Comparison of ENCODE assay signal across 9 mouse cellular contexts in the genomic region with DNA sequence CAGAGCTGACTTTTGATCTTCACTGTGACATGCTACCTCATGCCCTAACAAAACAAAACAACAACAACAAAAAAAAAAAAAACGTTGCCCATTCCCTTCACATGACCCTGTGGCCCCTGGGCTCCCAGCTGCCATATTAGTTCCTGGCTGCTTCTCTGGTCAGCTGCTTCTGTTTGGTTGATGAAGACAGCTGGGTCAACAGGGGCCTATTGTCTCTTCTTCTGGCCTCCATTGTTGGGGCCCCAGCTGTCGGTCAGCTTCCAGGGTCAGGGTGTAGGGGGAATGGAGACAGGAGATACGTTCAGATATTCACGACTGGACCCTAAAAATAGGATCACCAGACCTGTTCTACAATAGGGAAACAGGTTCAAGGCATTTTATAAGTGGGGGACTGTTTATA. TPM values are rescaled to one million over a fixed set of nuclear protein-coding genes. Genes with fewer than 3 reads are reported as not detected.
DNase-seq lines count a peak whose midpoint lies in the region; ATAC-seq and TF ChIP-seq lines count a peak whose summit lies in the region.
"Had no signal": no experiment of that assay in that cellular context is flagged by ENCODE, and none has a peak within 500 bp of the region (broad histone marks: within the 10 kb centered on the region; RNA-seq: fewer than 3 reads in every experiment).

No protein-coding gene starts in this region.

- peak overlapping the region; percentile 94 for H3K27ac ChIP-seq in heart, embryonic 10.5 days
- no peak overlapping the region for H3K27ac ChIP-seq in testis, adult 2 months (ENCODE audit: control insufficient read depth, insufficient read depth, low read depth, low read length)
- H3K27ac ChIP-seq in liver, embryonic 14.5 days = peak overlapping the region; percentile 8

- no peak for TF ChIP-seq CTCF in testis, adult 2 months (IDR thresholded peaks at IDR 0.05; ENCODE audit: control insufficient read depth, insufficient read depth, insufficient replicate concordance, low read depth, low read length)
- no peak for TF ChIP-seq CTCF in liver, embryonic 14.5 days (IDR thresholded peaks at IDR 0.05; ENCODE audit: low read depth)

- no peak for TF ChIP-seq POLR2A in testis, adult 2 months (IDR thresholded peaks at IDR 0.05; ENCODE audit: control insufficient read depth, low read depth, low read length)

- H3K27me3 ChIP-seq in heart, embryonic 10.5 days (ENCODE audit: insufficient read depth, poor library complexity, severe bottlenecking) = peaks cover 38% of the 10 kb centered on the region
- H3K27me3 ChIP-seq in testis, adult 2 months (ENCODE audit: control insufficient read depth, insufficient read depth, low read length) = no peaks in the 10 kb centered on the region
- H3K27me3 ChIP-seq in liver, embryonic 14.5 days (ENCODE audit: control insufficient read depth, insufficient read depth, low read length) = no peaks in the 10 kb centered on the region; the same call in 1 of the 2 replicates

- H3K4me1 ChIP-seq in heart, embryonic 10.5 days = peaks cover 66% of the 10 kb centered on the region
- H3K4me1 ChIP-seq in testis, adult 2 months (ENCODE audit: control insufficient read depth, insufficient read depth, low read length) = peaks cover 18% of the 10 kb centered on the region
- peaks cover 67 to 79% of the 10 kb centered on the region in 2 experiments for H3K4me1 ChIP-seq in liver, embryonic 14.5 days (replicated peaks; ENCODE audit: control insufficient read depth in 2 of 2, insufficient read depth in 2 of 2, low read length in 1 of 2)

- no peak for DNase-seq in heart, embryonic 10.5 days (ENCODE audit: low spot score)
- DNase-seq in heart, adult 18-20 months = no peak
- no peak for DNase-seq in testis, postnatal 10 days (ENCODE audit: low spot score)
- DNase-seq in liver, embryonic 14.5 days (ENCODE audit: low read depth in 3 of 3, low spot score in 3 of 3) = no peak
- DNase-seq in c-Kit-positive CD71-positive TER-119-positive erythroid progenitor cells, embryonic 14.5 days (ENCODE audit: low spot score) = no peak
- DNase-seq in right cerebral cortex, postnatal 4 days = no peak

- peak overlapping the region; percentile 82 for H3K4me2 ChIP-seq in liver, embryonic 14.5 days (ENCODE audit: low read depth)

- H3K36me3 ChIP-seq in heart, embryonic 10.5 days = no peaks in the 10 kb centered on the region
- no peaks in the 10 kb centered on the region for H3K36me3 ChIP-seq in testis, adult 2 months (ENCODE audit: control insufficient read depth, insufficient read depth, low read length)
- H3K36me3 ChIP-seq in liver, embryonic 14.5 days (replicated peaks; ENCODE audit: control insufficient read depth, insufficient read depth, low read depth) = no peaks in the 10 kb centered on the region

- no peak for ATAC-seq in liver, embryonic 14.5 days (ENCODE audit: insufficient read depth)
- no peak for ATAC-seq in frontal cortex, adult (ENCODE audit: low TSS enrichment)

- TF ChIP-seq EP300 in liver, embryonic 14.5 days (IDR thresholded peaks at IDR 0.05; ENCODE audit: low read depth) = no peak

- no peaks in the 10 kb centered on the region for H3K9me3 ChIP-seq in heart, embryonic 10.5 days
- H3K9me3 ChIP-seq in liver, embryonic 14.5 days (ENCODE audit: control insufficient read depth, low read length) = no peaks in the 10 kb centered on the region

- H3K4me3 ChIP-seq in heart, embryonic 10.5 days = peak overlapping the region; percentile 88
- peak overlapping the region; percentile 93 for H3K4me3 ChIP-seq in testis, adult 2 months (ENCODE audit: control insufficient read depth, low read depth, low read length)
- peak overlapping the region; percentile 10 to 75; a peak in 2 of 4 replicates for H3K4me3 ChIP-seq in liver, embryonic 14.5 days (ENCODE audit: insufficient read depth in 1 of 2, low read depth in 2 of 2, low read length in 2 of 2)

- WGBS in heart, embryonic 10.5 days = 13% methylated on average over 4 of the region's 4 CpGs
- WGBS in liver, embryonic 14.5 days (ENCODE audit: insufficient replicate concordance) = 18% methylated on average over 4 of the region's 4 CpGs

- peak overlapping the region; percentile 32; the same call in 1 of the 2 replicates for H3K9ac ChIP-seq in liver, embryonic 14.5 days (replicated peaks)

RNA-seq across cellular contexts. Expression of gene Hdac11, which starts 0.4 kb away (rescaled TPM):
- 6.4 and 6.8 TPM in 2 replicates for polyA plus RNA-seq in heart, embryonic 10.5 days (2016; fragmentation: Nextera tagmentation; extraction: Ambion mirVana)
- 10 to 100 TPM; 20.9 to 21.3 TPM for total RNA-seq in heart, adult 18-20 months (2021)
- polyA plus RNA-seq in testis, adult 2 months (2012; rRNA removed) = 146 and 168 TPM in 2 replicates
- 9.2 and 12.1 TPM in 2 replicates for polyA plus RNA-seq in liver, embryonic 14.5 days (2012; rRNA removed)
- polyA plus RNA-seq in liver, embryonic 14.5 days (2014; fragmentation: Nextera tagmentation; extraction: Ambion mirVana) = 4.8 and 6.0 TPM in 2 replicates

RNA-seq across cellular contexts. Expression of gene Nup210, which starts 39.4 kb away (rescaled TPM):
- 10.7 and 11.6 TPM in 2 replicates for polyA plus RNA-seq in heart, embryonic 10.5 days (2016; fragmentation: Nextera tagmentation; extraction: Ambion mirVana)
- total RNA-seq in heart, adult 18-20 months (2021) = 1 to 10 TPM; 2.6 to 6.9 TPM
- polyA plus RNA-seq in testis, adult 2 months (2012; rRNA removed) = 6.1 and 9.9 TPM in 2 replicates
- polyA plus RNA-seq in liver, embryonic 14.5 days (2012; rRNA removed) = 24.4 and 32.4 TPM in 2 replicates
- polyA plus RNA-seq in liver, embryonic 14.5 days (2014; fragmentation: Nextera tagmentation; extraction: Ambion mirVana) = 35.1 and 38.5 TPM in 2 replicates

RNA-seq across cellular contexts. Expression of gene Fbln2, which starts 56.2 kb away (rescaled TPM):
- polyA plus RNA-seq in heart, embryonic 10.5 days (2016; fragmentation: Nextera tagmentation; extraction: Ambion mirVana) = 99.3 and 114 TPM in 2 replicates
- 10 to 100 TPM; 42.0 to 43.1 TPM for total RNA-seq in heart, adult 18-20 months (2021)
- 2.4 and 4.8 TPM in 2 replicates for polyA plus RNA-seq in testis, adult 2 months (2012; rRNA removed)
- polyA plus RNA-seq in liver, embryonic 14.5 days (2012; rRNA removed) = 4.0 and 5.1 TPM in 2 replicates
- 4.3 and 4.4 TPM in 2 replicates for polyA plus RNA-seq in liver, embryonic 14.5 days (2014; fragmentation: Nextera tagmentation; extraction: Ambion mirVana)
- total RNA-seq: common myeloid progenitor, adult 5-6 weeks had no signal

Comparison
In these comparisons a context has a peak if more than half of its experiments do, and no peak if none do; other contexts are left out.
1. H3K4me3 ChIP-seq: peak in every context shown above with its lines; median percentile 93 in testis, adult 2 months; 88 in heart, embryonic 10.5 days; 42 in liver, embryonic 14.5 days.
2. RNA of gene Hdac11, which starts 0.4 kb away (polyA plus RNA-seq): 146 to 168 TPM in testis, adult 2 months; 4.8 to 12.1 TPM in liver, embryonic 14.5 days and 6.4 to 6.8 TPM in heart, embryonic 10.5 days; every median in the first group is over 10 times any median in the second.
3. RNA of gene Fbln2, which starts 56.2 kb away (polyA plus RNA-seq): 99.3 to 114 TPM in heart, embryonic 10.5 days; 4.0 to 5.1 TPM in liver, embryonic 14.5 days and 2.4 to 4.8 TPM in testis, adult 2 months; every median in the first group is over 10 times any median in the second.